ENCODE assay signal across 19 mouse cellular contexts in genomic region chr13:4523201-4523838, GRCm38 (mm10). TPM values are rescaled to one million over a fixed set of nuclear protein-coding genes. Genes with fewer than 3 reads are reported as not detected.
"Had no signal": no experiment of that assay in that cellular context is flagged by ENCODE, and none has a peak within 500 bp of the region (broad histone marks: within the 10 kb centered on the region; RNA-seq: fewer than 3 reads in every experiment).

Gene Akr1c20 (minus strand): TSS chr13:4523345.

- H3K4me3 ChIP-seq: layer of hippocampus, adult 2 months; limb, embryonic 13.5 days; liver, embryonic 13.5 days; midbrain, embryonic 12.5 days; neural tube, embryonic 13.5 days had no signal

- H3K9ac ChIP-seq: limb, embryonic 13.5 days; liver, embryonic 13.5 days; midbrain, embryonic 12.5 days; neural tube, embryonic 13.5 days had no signal

- DNase-seq: liver, embryonic 13.5 days; lung, adult 18-20 months; retina, postnatal 1 day; right cerebral cortex, postnatal 4 days; spleen, adult 18-20 months; thymus, adult 18-20 months; thymus, postnatal 14 days had no signal

- H3K27me3 ChIP-seq: limb, embryonic 13.5 days; liver, embryonic 13.5 days; midbrain, embryonic 12.5 days; neural tube, embryonic 13.5 days had no signal

- ATAC-seq: intestine, postnatal 0 days; midbrain, embryonic 16.5 days had no signal

- H3K36me3 ChIP-seq: limb, embryonic 13.5 days; liver, embryonic 13.5 days; midbrain, embryonic 12.5 days; neural tube, embryonic 13.5 days had no signal

- H3K4me2 ChIP-seq: limb, embryonic 13.5 days; liver, embryonic 13.5 days; midbrain, embryonic 12.5 days; neural tube, embryonic 13.5 days had no signal

- H3K4me1 ChIP-seq: limb, embryonic 13.5 days; liver, embryonic 13.5 days; midbrain, embryonic 12.5 days; neural tube, embryonic 13.5 days had no signal

- H3K27ac ChIP-seq: layer of hippocampus, adult 2 months; limb, embryonic 13.5 days; liver, embryonic 13.5 days; midbrain, embryonic 12.5 days; neural tube, embryonic 13.5 days had no signal

- H3K9me3 ChIP-seq: limb, embryonic 13.5 days; liver, embryonic 13.5 days; midbrain, embryonic 12.5 days; neural tube, embryonic 13.5 days had no signal

RNA-seq across cellular contexts. Expression of gene Akr1c20, which starts in this region (rescaled TPM):
- total RNA-seq: layer of hippocampus, adult 2 months; layer of hippocampus, postnatal 10 days; left cerebral cortex, postnatal 36 days; megakaryocyte-erythroid progenitor cell, adult 5-6 weeks had no signal
- polyA plus RNA-seq: intestine, postnatal 0 days; kidney, embryonic 14.5 days; limb, embryonic 13.5 days; liver, embryonic 13.5 days; lung, embryonic 16.5 days; midbrain, embryonic 12.5 days; midbrain, embryonic 16.5 days; neural tube, embryonic 13.5 days; stomach, embryonic 14.5 days had no signal
